Mouse (Mus musculus) olfactory bulb, adult 2 months (tissue): ENCODE results near the gene Gabrb2.

Experiments used
- CTCF ChIP-seq: fragments of 200-500 bp; IDR thresholded peaks from 2 replicates; pipeline ENCODE4 v1.5.1; 2012; ENCODE audit warnings: low read depth, mild to moderate bottlenecking, low read length, moderate library complexity; ENCODE audit not compliant: insufficient read depth
- POLR2A ChIP-seq: fragments of 200-500 bp; IDR thresholded peaks from 2 replicates; pipeline ENCODE4 v1.6.1; 2012; ENCODE audit warnings: mild to moderate bottlenecking, low read depth, low read length, moderate library complexity; ENCODE audit not compliant: insufficient read depth

DNA sequence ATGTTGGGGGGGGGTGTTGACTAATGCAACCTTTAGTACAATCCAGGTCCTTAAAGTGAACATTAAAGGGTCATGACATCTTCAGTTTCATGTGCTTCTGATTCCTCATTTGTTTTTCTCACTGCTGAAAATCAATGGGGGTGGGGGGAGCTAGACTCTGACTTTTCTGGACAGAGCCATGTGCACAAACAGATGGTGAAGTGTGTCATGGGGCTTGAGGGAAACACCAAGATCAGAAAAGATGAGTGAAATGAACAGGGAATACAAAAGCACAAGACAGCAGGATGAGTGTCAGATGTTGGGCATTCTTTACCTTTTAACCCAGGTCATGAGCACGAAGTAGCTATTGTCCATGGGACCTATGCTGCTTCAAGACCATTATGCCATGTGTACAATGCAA lies 86.4 kb downstream of the Gabrb2 start:
- no peak for TF ChIP-seq POLR2A
- TF ChIP-seq CTCF = no peak
